Mouse (Mus musculus): ENCODE measurements at regions not wholly inside any gene's neighbourhood (a gene's known extent, or its start where the extent isn't known, plus 50 kb on each side); places are given as distances from the start of the nearest gene placed in this dataset.

- WGBS, result under 1% methylated on average over 30 of the region's 30 CpGs
- Histone ChIP-seq H3K36me3 (ENCODE audit: control insufficient read depth, insufficient read depth, low read length) (peaks cover 2% of the 10 kb centered on the region), H3K27me3 (ENCODE audit: control insufficient read depth, insufficient read depth, low read length) (0 out of 2 replicates have a peak, but pooled peaks cover 11% of the 10 kb centered on the region), H3K4me1 (ENCODE audit: control insufficient read depth, insufficient read depth, insufficient read length, low read length) (peaks cover 5% of the 10 kb centered on the region), H3K4me3 (ENCODE audit: low read depth, low read length) (peak overlapping the region; percentile 97), H3K27ac (ENCODE audit: insufficient read depth, low read depth, low read length) (no peak overlapping the region)
- TF ChIP-seq CTCF (IDR thresholded peaks at IDR 0.05; ENCODE audit: extremely low read depth, insufficient read length, insufficient replicate concordance, low read depth, low read length), result no peak
- TF ChIP-seq POLR2A (IDR thresholded peaks at IDR 0.05; ENCODE audit: low read depth, low read length), result no peak
Measured at GRCm38 (mm10) chr14:115040091-115040571, 51.9 kb upstream of the Gpc5 start.

- under 1% methylated on average over 94 of the region's 94 CpGs for WGBS
- 0 out of 2 replicates have a peak, but pooled peaks cover 11% of the 10 kb centered on the region for H3K27me3 ChIP-seq (ENCODE audit: control insufficient read depth, insufficient read depth, low read length)
- peaks cover 3% of the 10 kb centered on the region for H3K36me3 ChIP-seq (ENCODE audit: control insufficient read depth, insufficient read depth, low read length)
- H3K4me1 ChIP-seq (ENCODE audit: control insufficient read depth, insufficient read depth, insufficient read length, low read length), result peaks cover 5% of the 10 kb centered on the region
- TF ChIP-seq POLR2A (IDR thresholded peaks at IDR 0.05; ENCODE audit: low read depth, low read length) (peak; percentile 36; the same call in 1 of the 2 replicates), CTCF (IDR thresholded peaks at IDR 0.05; ENCODE audit: extremely low read depth, insufficient read length, insufficient replicate concordance, low read depth, low read length) (no peak)
- peak overlapping the region; percentile 97 for H3K4me3 ChIP-seq (ENCODE audit: low read depth, low read length)
- no peak overlapping the region for H3K27ac ChIP-seq (ENCODE audit: insufficient read depth, low read depth, low read length)
Measured at GRCm38 (mm10) chr14:115040578-115041206, 51.3 kb upstream of the Gpc5 start.

- TF ChIP-seq CTCF (IDR thresholded peaks at IDR 0.05; ENCODE audit: extremely low read depth, insufficient read length, insufficient replicate concordance, low read depth, low read length) (no peak), POLR2A (IDR thresholded peaks at IDR 0.05; ENCODE audit: low read depth, low read length) (no peak; the same call in 1 of the 2 replicates)
- H3K27ac ChIP-seq (ENCODE audit: insufficient read depth, low read depth, low read length), result no peak overlapping the region
- WGBS, result 1% methylated on average over 85 of the region's 126 CpGs
Measured at GRCm38 (mm10) chr14:115041336-115042054, 50.5 kb upstream of the Gpc5 start.

GRCm38 (mm10) chr14:115042055-115042564, 49.9 kb upstream of the Gpc5 start:
- TF ChIP-seq POLR2A (IDR thresholded peaks at IDR 0.05; ENCODE audit: low read depth, low read length) (no peak), CTCF (IDR thresholded peaks at IDR 0.05; ENCODE audit: extremely low read depth, insufficient read length, insufficient replicate concordance, low read depth, low read length) (peak; percentile 72)
- peaks cover 9% of the 10 kb centered on the region for H3K36me3 ChIP-seq (ENCODE audit: control insufficient read depth, insufficient read depth, low read length)
- H3K27me3 ChIP-seq (ENCODE audit: control insufficient read depth, insufficient read depth, low read length), result 0 out of 2 replicates have a peak, but pooled peaks cover 11% of the 10 kb centered on the region
- H3K4me1 ChIP-seq (ENCODE audit: control insufficient read depth, insufficient read depth, insufficient read length, low read length), result peaks cover 5% of the 10 kb centered on the region
- peak overlapping the region; percentile 97 for H3K4me3 ChIP-seq (ENCODE audit: low read depth, low read length)
- no peak overlapping the region for H3K27ac ChIP-seq (ENCODE audit: insufficient read depth, low read depth, low read length)
- 1% methylated on average over 48 of the region's 51 CpGs for WGBS

More at GRCm38 (mm10) chr14:115041336-115042054, 50.5 kb upstream of the Gpc5 start:
- 0 out of 2 replicates have a peak, but pooled peaks cover 11% of the 10 kb centered on the region for H3K27me3 ChIP-seq (ENCODE audit: control insufficient read depth, insufficient read depth, low read length)
- H3K36me3 ChIP-seq (ENCODE audit: control insufficient read depth, insufficient read depth, low read length), result peaks cover 7% of the 10 kb centered on the region
- H3K4me1 ChIP-seq (ENCODE audit: control insufficient read depth, insufficient read depth, insufficient read length, low read length), result peaks cover 5% of the 10 kb centered on the region
- H3K4me3 ChIP-seq (ENCODE audit: low read depth, low read length), result peak overlapping the region; percentile 97
